Mouse (Mus musculus): Measurements from ENCODE around the gene Gm26602.

Gm26602 gene

DNA sequence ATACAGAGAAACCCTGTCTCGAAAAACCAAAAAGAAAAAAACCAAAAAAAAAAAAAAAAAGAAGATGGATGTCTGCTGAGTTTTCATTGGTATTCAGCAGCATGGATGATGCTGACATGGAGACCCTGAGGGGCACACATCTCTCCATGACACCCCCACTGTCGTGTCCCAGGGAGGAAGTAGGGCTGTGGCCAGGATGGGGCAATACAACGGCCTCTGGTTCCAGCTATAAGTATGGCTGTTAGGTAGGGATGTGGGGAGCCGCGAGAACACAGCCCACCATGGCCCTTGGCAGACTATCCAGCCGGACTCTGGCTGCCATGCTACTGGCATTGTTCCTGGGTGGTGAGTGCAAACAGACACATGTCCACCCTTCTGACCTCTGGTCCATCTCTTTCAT lies 24.6 kb upstream of the Gm26602 start, which contains the start of gene Elane:
Gene Elane, plus strand, starts transcription at position 194 of the 400 bp plus-strand sequence.
- no peak for DNase-seq

- DNase-seq: no peak
Observed at GRCm38 (mm10) chr10:79886611-79887010, 24.0 kb upstream of the Gm26602 start.

DNA sequence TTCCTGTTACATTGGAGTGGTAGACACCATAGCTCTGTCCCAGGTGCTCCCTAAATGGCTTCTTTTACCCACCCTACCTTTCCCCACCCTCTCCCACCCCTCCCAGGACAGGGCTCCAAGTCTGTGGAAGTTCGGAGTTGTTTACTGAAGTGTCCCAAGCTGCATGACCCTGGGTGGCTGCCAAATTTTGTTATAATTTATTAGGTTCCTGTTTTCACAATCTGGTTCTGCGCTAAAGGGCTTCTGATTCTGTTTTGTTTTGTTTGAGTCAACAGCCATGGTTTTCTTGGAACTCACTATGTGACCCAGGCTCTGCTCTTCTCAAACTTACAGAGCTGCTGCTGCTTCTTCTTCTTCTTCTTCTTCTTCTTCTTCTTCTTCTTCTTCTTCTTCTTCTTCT lies 21.3 kb upstream of the Gm26602 start:
- peak; percentile 75 for DNase-seq

DNA sequence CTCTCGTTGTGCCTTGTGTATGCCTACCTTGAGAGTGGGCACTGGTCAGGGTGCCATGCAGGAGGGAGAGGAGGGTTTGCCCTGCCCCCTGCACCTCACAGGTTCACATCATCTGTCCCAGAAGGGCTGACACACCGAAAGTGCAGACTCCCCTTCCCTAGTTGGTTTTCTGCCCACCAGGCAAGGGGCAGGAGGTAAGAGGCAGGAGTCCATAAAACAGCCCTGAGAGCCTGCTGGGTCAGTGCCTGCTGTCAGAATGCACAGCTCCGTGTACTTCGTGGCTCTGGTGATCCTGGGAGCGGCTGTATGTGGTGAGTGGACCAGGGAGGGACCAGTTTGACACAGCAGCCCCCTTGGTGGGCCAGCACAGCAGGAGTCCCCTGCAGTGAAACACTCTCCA lies 20.0 kb upstream of the Gm26602 start, which contains the start of gene Cfd:
Gene Cfd, plus strand, starts transcription at position 184 of the 400 bp plus-strand sequence.
- DNase-seq: no peak

DNA sequence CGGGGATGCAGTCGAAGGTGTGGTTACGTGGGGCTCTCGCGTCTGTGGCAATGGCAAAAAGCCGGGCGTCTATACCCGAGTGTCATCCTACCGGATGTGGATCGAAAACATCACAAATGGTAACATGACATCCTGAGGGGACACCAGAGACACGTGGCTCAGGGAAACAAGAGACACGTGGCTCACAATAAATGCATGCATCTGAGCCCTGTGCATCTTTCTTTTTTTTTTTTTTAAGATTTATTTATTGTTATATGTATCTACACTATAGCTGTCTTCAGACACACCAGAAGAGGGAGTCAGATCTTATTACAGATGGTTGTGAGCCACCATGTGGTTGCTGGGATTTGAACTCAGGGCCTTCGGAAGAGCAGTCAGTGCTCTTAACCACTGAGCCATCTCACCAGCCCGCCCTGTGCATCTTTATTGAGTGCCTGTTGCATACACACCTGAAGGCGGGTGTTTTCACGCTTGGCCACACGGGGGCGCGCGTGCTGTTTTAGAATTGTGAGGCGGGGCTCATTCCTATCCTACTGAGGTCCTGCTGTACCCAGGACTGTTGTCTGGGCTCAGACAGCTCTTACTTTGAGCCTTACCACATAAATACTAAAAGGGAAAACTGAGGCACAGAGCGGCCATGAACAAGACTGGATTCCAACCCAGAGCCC lies 18.1 kb upstream of the Gm26602 start:
- DNase-seq: peak; percentile 88

DNA sequence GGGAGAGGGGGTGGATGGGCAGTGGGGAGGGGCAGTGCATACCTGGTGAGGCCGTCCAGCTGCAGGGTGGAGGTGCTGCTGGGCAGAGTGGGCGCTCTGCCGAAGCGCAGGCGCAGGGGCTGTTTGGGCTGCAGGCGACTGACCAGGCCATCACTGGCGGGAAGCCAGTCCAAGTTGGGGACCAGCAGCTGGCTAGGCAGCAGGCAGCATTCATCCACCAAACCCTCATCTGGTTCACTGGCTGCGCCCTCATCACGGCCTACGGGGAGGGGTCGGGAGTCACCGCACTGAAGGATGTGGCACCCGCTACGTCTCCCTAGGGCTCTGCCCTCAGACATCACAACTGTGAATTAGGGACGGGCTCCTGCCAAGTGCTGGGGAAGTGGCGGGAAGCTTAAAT lies 14.3 kb upstream of the Gm26602 start:
- peak; percentile 61 for DNase-seq

DNA sequence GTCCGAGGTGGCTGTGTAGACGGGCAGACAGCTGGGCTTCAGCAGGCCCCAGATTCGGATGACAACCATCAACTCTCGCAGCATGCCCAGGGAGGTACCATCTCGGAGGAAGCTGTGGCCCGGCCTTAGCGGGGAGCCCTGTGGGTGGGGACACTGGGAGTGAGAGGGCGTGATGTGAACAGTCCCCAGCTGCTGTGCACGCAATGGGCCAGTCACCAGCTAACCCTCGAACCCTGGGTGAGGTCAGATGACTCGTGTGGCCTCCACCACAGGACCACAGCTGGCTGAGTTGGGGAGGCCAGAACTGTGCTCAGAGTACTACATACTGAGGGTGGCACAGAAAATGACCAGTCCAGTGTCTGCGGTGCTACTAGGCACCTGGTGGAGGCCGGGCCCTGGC lies 13.8 kb upstream of the Gm26602 start:
- peak; percentile 75 for DNase-seq

DNA sequence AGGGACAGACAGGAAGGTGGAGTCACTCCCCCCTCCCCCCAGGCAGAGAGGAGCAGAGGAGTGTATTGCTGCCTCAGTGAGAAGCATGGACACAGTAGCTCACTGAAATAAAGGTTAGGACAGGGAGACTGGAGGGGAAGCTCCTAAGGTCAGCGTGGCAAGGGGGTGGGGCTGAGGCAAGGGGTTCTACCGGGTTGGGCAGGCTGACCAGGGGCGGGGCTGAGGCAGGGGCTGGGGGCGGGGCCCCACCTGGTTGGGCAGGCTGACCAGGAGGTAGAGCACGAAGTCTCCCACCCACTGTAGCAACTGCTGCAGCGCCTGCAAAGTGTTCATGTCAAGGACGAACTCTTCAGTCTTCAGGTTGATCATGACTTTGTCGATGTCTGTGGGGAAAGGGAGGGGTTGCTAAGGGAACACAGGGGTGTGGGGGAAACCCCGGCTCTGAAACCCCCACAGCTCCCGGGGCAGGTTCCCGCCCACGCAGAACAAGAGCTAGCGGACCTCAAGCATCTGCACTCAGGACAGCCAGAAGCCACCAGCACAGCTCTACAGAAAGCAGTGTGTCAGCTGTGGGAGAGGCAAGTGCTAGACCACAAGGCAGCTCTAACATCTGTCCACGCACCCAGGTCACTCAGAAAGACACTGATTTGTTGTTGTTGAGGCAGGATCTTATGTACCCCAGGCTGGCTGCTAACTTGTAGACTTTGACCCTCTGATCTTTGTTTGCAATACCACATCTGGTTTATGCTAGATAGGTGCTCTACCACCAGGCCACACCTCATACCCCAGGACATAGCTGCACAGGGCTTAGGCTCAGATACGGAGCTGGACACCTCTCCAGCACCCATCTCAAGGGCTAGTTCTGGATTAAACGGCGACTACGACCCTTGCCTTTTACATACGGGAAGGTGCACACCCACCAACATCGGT lies 13.1 kb upstream of the Gm26602 start:
- DNase-seq: no peak

GRCm38 (mm10) chr10:79900951-79901410 lies 9.7 kb upstream of the Gm26602 start:
- DNase-seq: no peak

DNA sequence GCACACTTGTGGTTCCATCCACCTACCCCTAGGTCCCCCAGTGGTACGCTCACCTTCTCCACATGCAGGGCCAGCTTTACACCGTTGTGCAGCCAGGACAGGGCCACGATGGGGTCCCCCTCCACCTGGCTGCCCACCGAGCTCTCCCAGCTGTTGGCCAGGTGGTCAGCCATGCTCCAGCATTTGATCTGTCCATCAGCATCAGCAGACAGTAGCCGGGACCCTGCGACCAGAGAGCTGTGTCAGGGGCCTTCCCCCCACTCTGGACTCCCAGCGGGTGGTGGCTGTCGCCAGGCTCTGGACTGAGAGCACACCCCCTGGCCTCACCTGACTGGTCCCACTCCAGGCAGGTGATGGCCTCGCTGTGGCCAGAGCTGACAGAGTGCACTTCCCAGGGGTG lies 3.9 kb upstream of the Gm26602 start:
- DNase-seq: no peak

DNA sequence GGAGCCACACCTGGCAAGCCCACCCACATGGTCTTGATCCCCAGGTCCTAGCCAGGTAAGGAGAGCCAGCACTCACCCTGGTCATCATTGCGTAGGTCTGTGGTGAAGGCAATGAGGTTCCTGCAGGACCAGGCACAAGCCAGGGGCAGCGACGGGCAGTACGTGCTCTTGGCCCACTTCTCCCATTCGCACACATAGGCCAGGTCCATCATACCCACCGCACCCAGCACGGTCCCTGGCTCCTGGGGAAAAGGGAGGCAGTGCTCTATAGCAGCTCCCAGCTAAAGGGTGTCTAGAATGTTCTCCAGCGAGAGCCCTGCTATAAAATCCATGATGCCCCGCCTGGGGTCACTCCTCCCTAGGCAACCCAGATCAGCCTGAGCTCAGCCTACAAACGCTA lies 3.2 kb upstream of the Gm26602 start:
- no peak for DNase-seq

DNA sequence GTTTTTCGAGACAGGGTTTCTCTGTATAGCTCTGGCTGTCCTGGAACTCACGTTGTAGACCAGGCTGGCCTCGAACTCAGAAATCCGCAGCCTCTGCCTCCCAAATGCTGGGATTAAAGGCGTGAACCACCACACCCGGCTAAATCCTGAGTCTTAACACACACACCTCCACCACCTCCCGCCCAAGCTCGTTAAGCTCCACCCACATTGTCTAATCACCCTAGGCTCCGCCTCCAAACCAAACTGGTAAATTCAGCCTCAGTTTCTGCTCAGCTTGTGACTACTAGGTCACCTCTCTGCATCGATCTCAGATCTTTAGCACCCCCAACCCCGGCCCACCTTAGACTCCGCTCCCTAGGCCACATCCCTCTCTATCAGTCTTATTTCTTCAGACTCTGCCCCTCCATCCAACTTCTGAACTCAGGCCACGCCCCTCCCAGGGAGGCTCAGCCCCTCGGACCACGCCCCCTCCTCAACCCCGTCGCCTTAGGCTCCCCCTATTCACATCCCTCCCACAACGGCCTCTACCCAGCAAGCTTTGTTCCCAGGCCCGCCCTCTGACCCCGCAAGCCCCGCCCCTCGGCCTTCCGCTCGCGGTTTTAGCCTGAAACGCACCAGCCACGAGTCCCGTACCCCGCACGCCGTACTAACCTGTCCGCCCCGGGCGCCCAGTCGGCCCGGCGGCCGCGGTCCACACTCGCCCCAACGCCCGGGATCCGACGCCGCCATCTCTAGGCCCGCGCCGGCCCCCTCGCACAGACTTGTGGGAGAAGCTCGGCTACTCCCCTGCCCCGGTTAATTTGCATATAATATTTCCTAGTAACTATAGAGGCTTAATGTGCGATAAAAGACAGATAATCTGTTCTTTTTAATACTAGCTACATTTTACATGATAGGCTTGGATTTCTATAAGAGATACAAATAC lies 2.2 kb upstream of the Gm26602 start, which contains the start of gene Med16:
Gene Med16, minus strand, starts transcription at position 757 of the 925 bp plus-strand sequence.
- DNase-seq: peak; percentile 99

DNA sequence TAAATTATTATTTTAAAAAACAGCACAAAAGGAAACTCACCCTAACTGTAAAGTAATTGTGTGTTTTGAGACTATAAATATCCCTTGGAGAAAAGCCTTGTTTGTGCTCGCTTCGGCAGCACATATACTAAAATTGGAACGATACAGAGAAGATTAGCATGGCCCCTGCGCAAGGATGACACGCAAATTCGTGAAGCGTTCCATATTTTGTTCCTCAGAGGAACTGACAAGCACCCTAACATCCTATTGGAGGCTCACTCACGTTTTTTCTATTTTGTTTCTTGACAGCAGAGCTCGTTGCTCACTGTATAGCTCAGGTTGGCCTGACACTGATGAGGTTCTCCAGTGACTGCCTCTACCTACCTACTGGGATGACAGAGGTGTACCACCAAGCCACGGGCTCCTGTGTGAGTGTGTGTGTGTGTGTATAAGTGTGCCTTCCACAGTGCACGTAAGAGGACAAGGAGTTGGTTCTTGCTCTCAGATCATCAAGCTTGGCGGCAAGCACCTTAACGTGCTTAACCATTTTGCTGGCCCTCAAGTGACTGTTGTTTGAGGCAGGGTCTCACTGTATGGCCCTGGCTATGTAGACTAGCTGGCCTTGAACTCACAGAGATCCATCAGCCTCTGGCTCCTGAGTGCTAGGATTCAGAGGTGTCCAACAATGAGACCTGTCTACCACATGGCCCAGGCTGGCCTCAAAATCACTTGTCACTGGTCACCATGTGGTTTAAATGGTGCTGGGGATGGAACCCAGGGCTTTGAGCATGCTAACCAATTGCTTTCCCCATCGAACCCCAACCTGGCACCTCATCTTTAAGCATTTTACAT lies 1.3 kb upstream of the Gm26602 start:
- no peak for DNase-seq

GRCm38 (mm10) chr10:79912412-79912811 lies 1.8 kb downstream of the Gm26602 start:
- DNase-seq: no peak

DNA sequence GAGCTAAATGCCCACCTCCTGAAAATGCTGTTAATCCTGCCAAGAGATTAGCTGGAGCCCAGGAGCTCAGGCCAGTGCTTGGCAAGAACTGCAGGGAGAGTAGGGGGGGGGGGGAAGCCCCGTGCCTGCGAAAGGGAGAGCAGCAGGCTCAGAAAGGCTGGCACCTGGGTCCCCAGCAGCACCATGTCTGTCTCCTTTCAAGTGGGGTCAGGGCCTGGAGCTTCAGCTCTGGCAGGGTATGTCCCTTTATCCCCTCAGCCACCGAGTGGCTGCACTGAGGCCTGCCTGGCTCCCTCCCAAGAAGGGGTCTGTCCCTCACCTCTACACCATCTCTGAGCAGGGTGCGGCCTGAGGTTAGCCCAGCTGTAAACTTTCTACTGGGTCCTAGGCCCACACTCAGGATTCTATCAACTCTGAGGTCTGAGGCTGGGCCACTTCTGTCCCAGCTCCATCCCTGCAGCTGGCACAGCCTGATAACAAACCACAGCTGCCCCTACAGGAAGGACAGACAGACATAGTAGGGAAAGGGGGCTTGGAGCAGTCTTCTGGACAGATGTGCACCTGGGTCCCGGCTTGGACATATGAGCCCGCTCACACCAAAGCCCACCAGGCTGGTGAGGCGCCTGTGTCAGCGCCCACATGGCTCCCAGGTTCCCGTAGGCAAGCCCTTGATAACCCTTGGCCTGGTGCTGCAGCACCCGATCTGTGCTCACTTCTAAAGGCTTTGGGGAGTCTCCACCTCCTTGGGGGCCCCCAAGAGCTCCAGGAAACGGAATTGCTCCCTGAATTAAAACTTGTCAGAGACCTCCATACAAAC lies 3.7 kb downstream of the Gm26602 start:
- DNase-seq: no peak

DNA sequence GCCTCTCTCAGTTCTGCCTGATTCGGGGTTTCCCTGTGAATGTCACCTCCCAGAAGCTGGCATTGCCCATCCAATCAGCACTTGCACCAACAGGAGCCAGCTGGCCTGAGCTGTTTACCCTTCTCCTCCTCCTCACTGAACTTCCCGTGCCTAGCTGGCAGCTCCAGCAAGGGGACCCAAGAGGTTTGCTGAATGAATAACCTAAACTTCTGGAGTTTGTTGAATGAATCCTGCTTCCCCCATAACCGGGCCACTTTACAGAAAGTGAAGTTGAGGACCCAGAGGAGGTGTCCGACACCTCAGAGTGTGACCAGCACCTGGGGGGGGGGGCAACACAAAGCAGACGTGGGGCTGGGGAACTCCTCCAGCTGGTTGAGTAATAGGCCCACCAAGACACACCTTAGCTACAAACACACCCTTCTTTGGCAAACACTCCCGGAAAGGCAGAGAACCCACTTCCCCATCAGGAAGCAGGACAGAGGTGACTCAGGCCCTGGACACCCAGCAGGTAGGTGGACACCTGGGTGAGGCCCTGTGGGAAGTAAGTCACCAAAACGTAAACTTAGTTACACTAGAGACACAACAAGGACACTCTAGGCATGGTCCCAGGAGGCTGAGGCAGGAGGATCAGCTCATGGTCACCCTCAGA lies 4.4 kb downstream of the Gm26602 start:
- DNase-seq: no peak

DNA sequence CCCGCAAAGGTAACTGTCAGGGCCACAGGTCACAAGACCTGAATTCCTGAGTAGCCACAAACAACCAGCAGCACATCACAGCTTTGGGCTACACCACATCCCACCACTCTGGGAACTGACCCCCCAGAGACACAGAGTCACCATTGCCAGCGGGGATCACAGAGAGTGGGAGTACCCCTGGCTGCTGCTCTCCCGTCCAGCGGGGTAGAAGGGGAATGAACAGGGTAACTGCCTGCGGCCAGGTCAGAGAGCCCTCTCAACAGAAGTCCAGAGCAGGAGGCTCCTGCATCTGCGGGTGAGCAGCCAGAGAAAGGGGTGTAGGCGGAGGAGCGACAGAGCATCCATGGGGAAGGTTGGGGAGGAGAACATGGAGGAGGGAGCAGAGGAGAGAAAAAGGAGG lies 5.4 kb downstream of the Gm26602 start:
- DNase-seq: no peak

GRCm38 (mm10) chr10:79916808-79917531 lies 6.3 kb downstream of the Gm26602 start, which contains the start of gene Kiss1r:
Kiss1r (plus strand) TSS chr10:79916971.
- DNase-seq: peak; percentile 94

- no peak for DNase-seq
Observed at GRCm38 (mm10) chr10:79917532-79918100, 7.0 kb downstream of the Gm26602 start.

Measured in lung, postnatal 10 days (tissue).